Mouse (Mus musculus): ENCODE measurements around the gene Echs1.
A peak's percentile ranks its signal among the peaks of the same experiment; 100 is the strongest.
"Not testable (repeated sequence)": the region's sequence is repeated elsewhere in the genome, so short reads cannot be mapped to it uniquely, and the experiment has no call there.

The Echs1 gene

GRCm38 (mm10) chr7:140116329-140117054 is at the start of gene Echs1:
Gene Echs1, minus strand, starts transcription at chr7:140116476.
- peak; percentile 90 for DNase-seq (ENCODE audit: low spot score)

GRCm38 (mm10) chr7:140164664-140165063 is 48.4 kb upstream of the Echs1 start, which contains the start of gene Olfr522:
Gene Olfr522, minus strand, starts transcription at chr7:140164764.
- no peak for DNase-seq (ENCODE audit: low spot score)

- DNase-seq (ENCODE audit: low spot score), result no peak
Observed at GRCm38 (mm10) chr7:140160363-140160762, 44.1 kb upstream of the Echs1 start.

GRCm38 (mm10) chr7:140154218-140154927 is 38.1 kb upstream of the Echs1 start, which contains the start of gene Sprn:
Gene Sprn, minus strand, starts transcription at chr7:140154877.
- no peak for DNase-seq (ENCODE audit: low spot score)

GRCm38 (mm10) chr7:140153829-140154217 is 37.5 kb upstream of the Echs1 start:
- DNase-seq (ENCODE audit: low spot score), result no peak

- DNase-seq (ENCODE audit: low spot score), result peak; percentile 66
Observed at GRCm38 (mm10) chr7:140153383-140153782, 37.1 kb upstream of the Echs1 start.

- DNase-seq (ENCODE audit: low spot score), result no peak
Observed at GRCm38 (mm10) chr7:140144550-140144949, 28.3 kb upstream of the Echs1 start.

- DNase-seq (ENCODE audit: low spot score), result peak; percentile 80
Observed at GRCm38 (mm10) chr7:140141350-140141749, 25.1 kb upstream of the Echs1 start.

- no peak for DNase-seq (ENCODE audit: low spot score)
Observed at GRCm38 (mm10) chr7:140138021-140138310, 21.7 kb upstream of the Echs1 start.

GRCm38 (mm10) chr7:140137135-140138020 is 21.1 kb upstream of the Echs1 start, which contains the start of gene Mtg1:
Gene Mtg1, plus strand, starts transcription at chr7:140137564.
- peak; percentile 97 for DNase-seq (ENCODE audit: low spot score)

- DNase-seq (ENCODE audit: low spot score), result no peak
Observed at GRCm38 (mm10) chr7:140135106-140135770, 19.0 kb upstream of the Echs1 start.

- DNase-seq (ENCODE audit: low spot score), result not testable (repeated sequence)
Observed at GRCm38 (mm10) chr7:140134033-140134432, 17.8 kb upstream of the Echs1 start.

- DNase-seq (ENCODE audit: low spot score), result not testable (repeated sequence)
Observed at GRCm38 (mm10) chr7:140132184-140132583, 15.9 kb upstream of the Echs1 start.

GRCm38 (mm10) chr7:140127911-140128310 is 11.6 kb upstream of the Echs1 start:
- no peak for DNase-seq (ENCODE audit: low spot score)

GRCm38 (mm10) chr7:140126934-140127333 is 10.7 kb upstream of the Echs1 start:
- no peak for DNase-seq (ENCODE audit: low spot score)

GRCm38 (mm10) chr7:140126022-140126350 is 9.7 kb upstream of the Echs1 start:
- DNase-seq (ENCODE audit: low spot score), result no peak

- DNase-seq (ENCODE audit: low spot score), result peak; percentile 99
Observed at GRCm38 (mm10) chr7:140125278-140126021, 9.2 kb upstream of the Echs1 start.

- no peak for DNase-seq (ENCODE audit: low spot score)
Observed at GRCm38 (mm10) chr7:140124382-140124781, 8.1 kb upstream of the Echs1 start.

GRCm38 (mm10) chr7:140122765-140123164 is 6.5 kb upstream of the Echs1 start:
- no peak for DNase-seq (ENCODE audit: low spot score)

- DNase-seq (ENCODE audit: low spot score), result no peak
Observed at GRCm38 (mm10) chr7:140121338-140121910, 5.1 kb upstream of the Echs1 start.

GRCm38 (mm10) chr7:140120484-140120883 is 4.2 kb upstream of the Echs1 start:
- no peak for DNase-seq (ENCODE audit: low spot score)

Data from testis, postnatal 10 days (tissue).